Mouse (Mus musculus): ENCODE results near the gene Cldn7. TPM values are rescaled to one million over a fixed set of nuclear protein-coding genes. Genes with fewer than 3 reads are reported as not detected.
A peak's percentile ranks its signal among the peaks of the same experiment; 100 is the strongest.

Cldn7 gene
- total and polyA plus RNA-seq, 2 experiments from 2014 or later, result 0.57 TPM; not detected in 1

- Histone ChIP-seq H3K4me2 (ENCODE audit: low read depth, low read length, poor library complexity, severe bottlenecking) (peak overlapping the region; percentile 90), H3K4me1 (ENCODE audit: insufficient read depth, low read length) (peaks cover 17% of the 10 kb centered on the region), H3K27me3 (ENCODE audit: insufficient read depth, low read length) (no peaks in the 10 kb centered on the region), H3K9ac (replicated peaks; ENCODE audit: low read length, poor library complexity, severe bottlenecking) (peak overlapping the region; percentile 87), H3K4me3 (ENCODE audit: low read depth, low read length) (peak overlapping the region; percentile 89), H3K36me3 (ENCODE audit: insufficient read depth, low read length) (peaks cover 15% of the 10 kb centered on the region), H3K9me3 (ENCODE audit: low read length) (no peaks in the 10 kb centered on the region), H3K27ac (ENCODE audit: low read depth, low read length) (peak overlapping the region; percentile 97)
- no peak for ATAC-seq (ENCODE audit: low FRiP score)
- 3% methylated on average over 16 of the region's 16 CpGs for WGBS
- TF ChIP-seq CTCF (IDR thresholded peaks at IDR 0.05), result no peak
- no peak for DNase-seq (ENCODE audit: low spot score)
Measured at GRCm38 (mm10) chr11:69979827-69980195, 15.2 kb downstream of the Cldn7 start.

- WGBS, result under 1% methylated on average over 41 of the region's 60 CpGs
- ATAC-seq (ENCODE audit: low FRiP score), result peak; percentile 93
- DNase-seq (ENCODE audit: low spot score), result peak; percentile 98
Measured at GRCm38 (mm10) chr11:69980196-69981140, 15.9 kb downstream of the Cldn7 start.

GRCm38 (mm10) chr11:69981141-69981762 lies 16.7 kb downstream of the Cldn7 start, which contains the start of gene Ctdnep1:
Ctdnep1 (plus strand) TSS chr11:69981156.
- Histone ChIP-seq H3K27me3 (ENCODE audit: insufficient read depth, low read length) (no peaks in the 10 kb centered on the region), H3K27ac (ENCODE audit: low read depth, low read length) (peak within 1 kb of the TSS; percentile 97), H3K9ac (replicated peaks; ENCODE audit: low read length, poor library complexity, severe bottlenecking) (peak within 1 kb of the TSS; percentile 87), H3K4me3 (ENCODE audit: low read depth, low read length) (peak within 1 kb of the TSS; percentile 89), H3K36me3 (ENCODE audit: insufficient read depth, low read length) (peaks cover 16% of the 10 kb centered on the region), H3K4me2 (ENCODE audit: low read depth, low read length, poor library complexity, severe bottlenecking) (peak within 1 kb of the TSS; percentile 90), H3K4me1 (ENCODE audit: insufficient read depth, low read length) (peaks cover 17% of the 10 kb centered on the region), H3K9me3 (ENCODE audit: low read length) (no peaks in the 10 kb centered on the region)
- DNase-seq (ENCODE audit: low spot score) (no peak), ATAC-seq (ENCODE audit: low FRiP score) (no peak; the same call in 1 of the 2 replicates)
- TF ChIP-seq CTCF (IDR thresholded peaks at IDR 0.05), result no peak
- 0% methylated on average over 36 of the region's 43 CpGs for WGBS

More at GRCm38 (mm10) chr11:69980196-69981140, 15.9 kb downstream of the Cldn7 start:
- peaks cover 17% of the 10 kb centered on the region for H3K4me1 ChIP-seq (ENCODE audit: insufficient read depth, low read length)
- peak overlapping the region; percentile 89 for H3K4me3 ChIP-seq (ENCODE audit: low read depth, low read length)
- H3K27ac ChIP-seq (ENCODE audit: low read depth, low read length), result peak overlapping the region; percentile 97
- peaks cover 18% of the 10 kb centered on the region for H3K36me3 ChIP-seq (ENCODE audit: insufficient read depth, low read length)
- peak overlapping the region; percentile 87 for H3K9ac ChIP-seq (replicated peaks; ENCODE audit: low read length, poor library complexity, severe bottlenecking)
- H3K27me3 ChIP-seq (ENCODE audit: insufficient read depth, low read length), result no peaks in the 10 kb centered on the region
- no peak for TF ChIP-seq CTCF (IDR thresholded peaks at IDR 0.05)
- no peaks in the 10 kb centered on the region for H3K9me3 ChIP-seq (ENCODE audit: low read length)
- peak overlapping the region; percentile 90 for H3K4me2 ChIP-seq (ENCODE audit: low read depth, low read length, poor library complexity, severe bottlenecking)

GRCm38 (mm10) chr11:69982225-69982624 lies 17.6 kb downstream of the Cldn7 start, which contains the start of gene Elp5:
Elp5 (minus strand) TSS chr11:69982517.
- Histone ChIP-seq H3K4me3 (ENCODE audit: low read depth, low read length) (peak within 1 kb of the TSS; percentile 89), H3K27ac (ENCODE audit: low read depth, low read length) (peak within 1 kb of the TSS; percentile 97), H3K9me3 (ENCODE audit: low read length) (no peaks in the 10 kb centered on the region), H3K27me3 (ENCODE audit: insufficient read depth, low read length) (no peaks in the 10 kb centered on the region), H3K9ac (replicated peaks; ENCODE audit: low read length, poor library complexity, severe bottlenecking) (peak within 1 kb of the TSS; percentile 87), H3K4me1 (ENCODE audit: insufficient read depth, low read length) (peaks cover 17% of the 10 kb centered on the region), H3K36me3 (ENCODE audit: insufficient read depth, low read length) (peaks cover 19% of the 10 kb centered on the region), H3K4me2 (ENCODE audit: low read depth, low read length, poor library complexity, severe bottlenecking) (peak within 1 kb of the TSS; percentile 90)
- no peak for DNase-seq (ENCODE audit: low spot score)
- no peak for ATAC-seq (ENCODE audit: low FRiP score)
- TF ChIP-seq CTCF (IDR thresholded peaks at IDR 0.05), result no peak
- whole genome bisulfite sequencing, result 69% methylated on average over 8 of the region's 8 CpGs

GRCm38 (mm10) chr11:69982877-69983276 lies 18.3 kb downstream of the Cldn7 start:
- 26% methylated on average over 5 of the region's 5 CpGs for WGBS
- H3K9ac ChIP-seq (replicated peaks; ENCODE audit: low read length, poor library complexity, severe bottlenecking), result peak overlapping the region; percentile 87
- peaks cover 17% of the 10 kb centered on the region for H3K4me1 ChIP-seq (ENCODE audit: insufficient read depth, low read length)
- H3K27ac ChIP-seq (ENCODE audit: low read depth, low read length), result no peak overlapping the region
- no peaks in the 10 kb centered on the region for H3K9me3 ChIP-seq (ENCODE audit: low read length)
- H3K4me3 ChIP-seq (ENCODE audit: low read depth, low read length), result peak overlapping the region; percentile 89; the same call in 1 of the 2 replicates
- TF ChIP-seq CTCF (IDR thresholded peaks at IDR 0.05), result no peak
- DNase-seq (ENCODE audit: low spot score), result no peak
- no peaks in the 10 kb centered on the region for H3K27me3 ChIP-seq (ENCODE audit: insufficient read depth, low read length)
- peaks cover 23% of the 10 kb centered on the region for H3K36me3 ChIP-seq (ENCODE audit: insufficient read depth, low read length)
- peak overlapping the region; percentile 90 for H3K4me2 ChIP-seq (ENCODE audit: low read depth, low read length, poor library complexity, severe bottlenecking)
- no peak for ATAC-seq (ENCODE audit: low FRiP score)

Measured in midbrain, postnatal 0 days (tissue).